Mouse (Mus musculus) adrenal gland, postnatal 10 days (tissue): ENCODE measurements around the gene Olfr825. TPM values are rescaled to one million over a fixed set of nuclear protein-coding genes. Genes with fewer than 3 reads are reported as not detected.
"Not testable (repeated sequence)": the region's sequence is repeated elsewhere in the genome, so short reads cannot be mapped to it uniquely, and the experiment has no call there.

Source experiments
- DNase-seq: peaks from one replicate; pipeline ENCODE4 v3.0.0; 2021; ENCODE audit warnings: mixed read lengths
- long read RNA-seq, 2 experiments: library from polyadenylated mRNA; stranded (forward); transcript quantifications; one replicate each; pipeline ENCODE4 v2.0.0; 2021
- total RNA-seq, 2 experiments: library from RNA; stranded (reverse); gene quantifications; 2 replicates each; pipeline ENCODE4 v1.2.3; 2021

Gene Olfr825
- total RNA-seq: not detected
- long read RNA-seq, experiment 1: 0 reads
- long read RNA-seq, experiment 2: 0 reads

DNA sequence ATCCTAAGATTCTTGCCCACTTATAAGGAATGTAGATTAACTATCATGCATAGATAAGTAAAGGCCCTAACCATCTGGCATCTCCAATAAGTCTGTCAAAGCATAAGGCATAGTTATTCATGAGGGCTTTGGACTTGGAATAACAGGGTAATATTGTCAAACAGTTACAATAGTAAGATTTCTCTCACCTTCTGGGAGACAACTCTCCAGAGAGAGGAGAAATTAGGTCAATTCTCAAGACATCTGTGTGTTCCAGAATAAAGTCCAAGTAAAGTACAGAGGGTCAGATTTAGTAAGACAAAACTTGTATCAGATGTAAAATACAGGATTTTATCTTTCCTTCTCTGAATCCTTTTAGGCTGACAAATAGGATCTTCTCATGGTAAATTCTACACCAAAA is at the start of gene Olfr825:
Olfr825 (minus strand) TSS at position 101 of the 400 bp plus-strand sequence.
- DNase-seq: no peak

DNA sequence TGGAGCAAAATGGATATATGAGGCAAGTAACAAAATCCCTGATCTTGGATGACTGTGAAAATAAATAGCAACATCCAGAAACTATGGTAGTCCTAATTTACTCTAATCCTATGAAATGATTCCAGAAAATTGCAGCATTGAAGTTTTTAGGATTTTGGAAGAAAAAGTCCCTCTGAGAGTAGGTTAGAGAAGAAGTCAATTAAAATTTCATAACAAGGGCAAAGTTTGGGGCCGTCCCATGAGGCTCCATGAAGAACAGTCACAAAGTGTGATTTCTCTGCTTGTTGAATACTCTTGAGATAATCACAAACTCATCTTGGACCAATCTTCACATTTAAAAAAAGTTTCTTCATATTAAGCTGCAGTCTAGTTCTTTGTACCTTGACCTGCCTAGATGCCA is 47.7 kb upstream of the Olfr825 start, which contains the start of gene Olfr827:
Olfr827 (minus strand) TSS at position 101 of the 400 bp plus-strand sequence.
- DNase-seq: no peak

DNA sequence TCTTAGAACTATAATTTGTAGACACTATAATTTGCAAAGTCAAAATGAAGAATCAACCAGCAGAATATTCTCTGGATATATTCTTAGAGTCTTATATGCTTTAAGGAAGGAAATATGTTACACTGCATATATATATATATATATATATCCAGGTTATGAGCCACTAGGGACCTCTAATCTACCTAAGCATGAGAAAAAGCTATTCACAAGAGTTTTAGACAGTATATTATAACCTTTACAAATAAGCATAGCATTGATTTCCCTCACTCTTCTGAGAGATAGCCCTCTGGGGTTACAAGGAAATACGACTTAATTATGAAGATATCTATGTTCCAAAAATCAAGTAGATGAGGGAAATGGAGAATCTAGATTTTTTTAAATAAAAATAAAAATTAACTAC is 17.5 kb upstream of the Olfr825 start, which contains the start of gene Olfr826:
Olfr826 (minus strand) TSS at position 101 of the 400 bp plus-strand sequence.
- no peak for DNase-seq

DNA sequence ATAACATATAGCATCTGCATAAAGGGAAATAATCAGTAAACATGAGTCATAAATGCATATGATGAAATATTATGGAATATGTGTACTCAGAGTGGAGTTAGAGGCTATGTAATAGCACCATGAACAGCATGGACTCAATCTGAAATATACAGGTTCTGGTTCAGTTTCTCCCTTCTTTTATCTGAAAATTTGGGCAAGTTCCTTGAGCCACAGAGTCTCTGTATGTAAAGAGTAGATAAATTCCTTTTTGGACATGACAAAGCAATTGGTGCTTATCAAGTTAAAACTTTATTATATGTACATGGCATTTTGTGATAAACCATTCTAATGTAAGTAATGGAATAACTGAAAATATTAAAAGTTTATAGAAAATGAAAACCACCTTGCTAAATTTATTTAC is 1.4 kb downstream of the Olfr825 start:
- DNase-seq: no peak

DNA sequence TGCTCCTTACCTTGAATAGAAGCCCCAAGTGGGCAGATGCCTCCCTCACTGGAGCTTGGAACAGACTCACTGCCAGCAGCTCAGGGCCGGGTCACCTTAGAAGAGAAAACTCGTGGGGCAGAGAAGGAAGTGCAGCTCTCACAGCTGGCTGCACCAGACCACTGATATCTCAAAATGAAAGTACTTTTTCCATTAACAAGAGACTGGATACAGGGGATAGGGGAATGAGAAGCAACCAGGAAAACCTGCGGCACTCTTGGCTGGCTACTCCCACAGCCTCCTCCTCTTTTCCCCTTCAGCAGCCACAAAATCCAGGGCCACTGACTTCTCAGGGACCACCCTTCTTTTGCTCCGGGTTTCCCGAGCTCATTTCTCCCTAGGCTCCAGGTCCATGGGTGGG is 22.4 kb downstream of the Olfr825 start:
- no peak for DNase-seq

DNA sequence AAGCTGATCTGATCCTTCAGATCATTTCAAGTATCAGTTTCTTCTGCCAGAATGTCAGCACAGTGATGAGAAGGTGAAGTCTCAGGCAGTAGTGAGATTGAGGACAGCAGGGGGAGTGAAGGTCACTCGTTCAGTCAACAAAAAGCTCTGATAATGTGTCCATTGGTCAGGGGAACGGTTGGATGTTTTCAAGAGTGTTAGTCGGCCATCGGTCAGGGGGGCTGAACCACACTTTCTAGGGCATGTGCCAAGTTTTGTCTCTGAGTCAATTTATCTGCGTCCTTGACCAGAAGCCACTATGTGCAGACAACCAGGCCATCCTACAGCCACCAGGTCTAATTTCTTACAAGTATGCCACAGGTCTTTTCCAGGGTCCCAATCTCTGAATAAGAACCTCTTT is 24.1 kb downstream of the Olfr825 start:
- DNase-seq: peak; percentile 52

DNA sequence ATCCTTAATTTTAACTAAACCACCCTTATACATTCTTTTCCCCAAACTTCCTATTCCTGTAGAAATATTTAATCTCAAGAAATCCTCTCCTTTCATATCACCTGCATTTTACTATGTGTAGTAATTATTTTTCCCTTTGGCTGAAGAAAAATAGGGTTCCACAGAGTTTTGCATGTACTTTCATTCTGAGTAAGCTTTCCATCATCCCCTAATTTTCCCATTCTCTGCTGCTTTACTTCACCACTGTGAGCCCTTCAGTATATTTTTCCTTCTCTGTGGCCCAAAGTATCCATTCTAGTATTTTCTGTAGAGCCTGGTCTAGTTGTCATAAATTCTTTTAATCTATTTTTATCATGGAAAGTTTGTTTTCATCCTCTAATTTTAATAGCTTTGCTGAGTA is 31.8 kb downstream of the Olfr825 start:
- no peak for DNase-seq

DNA sequence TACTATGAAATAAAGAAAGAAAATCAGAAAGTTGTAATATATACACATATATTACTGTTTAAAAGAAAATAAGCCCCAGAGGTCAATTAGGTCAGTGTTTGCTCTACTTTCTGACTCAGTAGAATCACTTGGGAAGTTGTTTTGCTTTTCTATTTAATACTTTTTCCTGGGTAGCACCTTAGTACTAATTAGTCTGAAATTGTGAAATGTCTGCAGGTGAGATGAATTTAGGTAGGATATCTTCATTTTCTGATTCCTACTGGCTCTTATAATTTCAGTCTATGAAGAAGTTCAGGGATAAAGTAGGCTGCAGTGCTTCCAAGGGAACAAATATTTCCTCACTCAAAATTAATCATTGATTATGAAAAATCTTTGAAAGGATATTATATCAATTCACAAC is 36.7 kb downstream of the Olfr825 start, which contains the start of gene Olfr824:
Olfr824 (minus strand) TSS at position 101 of the 400 bp plus-strand sequence.
- DNase-seq: not testable (repeated sequence)

DNA sequence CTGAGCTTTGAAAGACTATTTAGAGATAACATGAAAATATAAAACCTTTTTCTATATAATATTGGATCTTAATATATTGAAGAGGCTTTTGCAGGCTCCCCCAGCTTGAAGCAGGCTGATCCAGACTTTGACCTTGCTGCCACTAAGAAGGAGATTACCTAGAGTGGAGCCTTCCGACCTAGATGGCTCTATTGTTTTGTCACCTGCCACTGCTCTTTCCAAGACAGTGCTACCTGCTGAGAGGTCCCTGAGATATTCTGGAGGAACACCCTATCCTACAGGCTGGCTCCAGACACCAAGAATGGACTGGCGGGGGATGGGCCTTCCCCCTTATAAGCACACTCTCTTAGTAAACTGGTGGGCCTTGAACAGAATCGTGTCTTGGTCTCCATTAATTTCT is 50.5 kb downstream of the Olfr825 start:
- not testable (repeated sequence) for DNase-seq

DNA sequence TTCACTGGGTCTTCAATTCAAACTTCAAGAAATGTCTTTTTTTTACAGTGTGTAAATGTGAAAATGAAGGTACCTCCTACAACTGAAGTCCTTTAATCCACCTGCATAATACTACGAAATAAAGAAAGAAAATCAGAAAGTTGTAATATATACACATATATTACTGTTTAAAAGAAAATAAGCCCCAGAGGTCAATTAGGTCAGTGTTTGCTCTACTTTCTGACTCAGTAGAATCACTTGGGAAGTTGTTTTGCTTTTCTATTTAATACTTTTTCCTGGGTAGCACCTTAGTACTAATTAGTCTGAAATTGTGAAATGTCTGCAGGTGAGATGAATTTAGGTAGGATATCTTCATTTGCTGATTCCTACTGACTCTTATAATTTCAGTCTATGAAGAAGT is 51.3 kb downstream of the Olfr825 start, which contains the start of gene Olfr823:
Olfr823 (minus strand) TSS at position 101 of the 400 bp plus-strand sequence.
- not testable (repeated sequence) for DNase-seq

Other genes with a start within 250 kb of the Olfr825 start
- gene Olfr818, start 217.7 kb downstream of the Olfr825 start, total RNA-seq: not detected
- gene Olfr819, start 199.5 kb downstream of the Olfr825 start, total RNA-seq: not detected
- gene Olfr247, start 190.6 kb downstream of the Olfr825 start, total RNA-seq: not detected
- not detected for gene Gm10310, start 181.7 kb downstream of the Olfr825 start, total RNA-seq
- gene Olfr820, start 154.1 kb downstream of the Olfr825 start, total RNA-seq: not detected
- not detected for gene Olfr821, start 136.4 kb downstream of the Olfr825 start, total RNA-seq
- not detected for gene Olfr822, start 95.6 kb downstream of the Olfr825 start, total RNA-seq
- not detected for gene Olfr823, start 51.4 kb downstream of the Olfr825 start, total RNA-seq
- gene Olfr824, start 36.8 kb downstream of the Olfr825 start, total RNA-seq: under 1 TPM in 1 of 2 experiments, not detected in 1; 0.09 TPM
- not detected for gene Olfr826, start 17.4 kb upstream of the Olfr825 start, total RNA-seq
- not detected for gene Olfr827, start 47.6 kb upstream of the Olfr825 start, total RNA-seq
- gene Neurod4, start 113.5 kb upstream of the Olfr825 start, total RNA-seq: under 1 TPM; 0.18 to 0.21 TPM
- gene Tespa1, start 156.1 kb upstream of the Olfr825 start, total RNA-seq: 1 to 10 TPM in 1 of 2 experiments, under 1 TPM in 1; 0.87 to 2.0 TPM
- not detected for gene Vmn2r84, start 227.6 kb upstream of the Olfr825 start, total RNA-seq